Mouse (Mus musculus): Measurements from ENCODE around the gene Ovol3. TPM values are rescaled to one million over a fixed set of nuclear protein-coding genes. Genes with fewer than 3 reads are reported as not detected.
"Not testable (repeated sequence)": the region's sequence is repeated elsewhere in the genome, so short reads cannot be mapped to it uniquely, and the experiment has no call there.

Gene Ovol3
- total RNA-seq, 2 experiments from 2014 or later, result not detected

DNA sequence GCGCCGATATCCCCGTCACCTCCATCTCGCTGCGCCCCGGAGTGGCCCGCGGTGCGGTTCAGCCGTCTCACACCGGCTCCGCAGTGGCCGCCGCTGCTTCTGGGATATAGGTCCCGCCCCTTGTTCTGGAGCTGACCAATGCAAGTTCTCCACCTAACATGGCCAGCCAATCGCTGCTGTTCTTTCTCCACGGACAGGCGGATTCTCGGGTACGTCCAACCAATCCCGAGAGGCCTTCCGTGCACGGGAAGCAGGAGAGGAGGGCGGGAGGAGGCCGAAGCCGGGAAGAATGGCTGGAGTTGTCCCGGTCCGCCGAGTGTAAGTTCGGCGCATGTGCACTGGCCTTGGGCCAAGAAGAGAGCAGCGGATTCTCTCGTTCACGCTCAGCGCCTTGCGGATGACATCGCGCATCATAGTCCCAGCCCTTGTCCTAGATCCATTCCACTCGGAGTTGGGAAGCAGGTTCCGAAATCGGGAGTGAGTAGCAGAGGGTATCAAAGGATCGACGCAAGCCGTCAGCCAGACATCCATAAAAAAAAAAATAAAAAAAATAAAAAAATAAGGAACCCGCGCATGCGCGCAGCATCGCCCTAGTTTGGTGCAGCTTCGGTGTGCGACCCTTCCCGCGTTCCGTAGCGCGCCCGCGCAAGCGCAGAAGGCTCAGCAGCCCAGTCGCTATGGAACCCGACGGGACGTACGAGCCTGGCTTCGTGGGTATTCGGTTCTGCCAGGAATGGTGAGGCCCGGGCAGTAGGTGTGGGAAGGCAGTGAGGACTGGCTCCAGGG lies 3.7 kb downstream of the Ovol3 start, which contains the start of the genes Polr2i and Tbcb:
Polr2i (plus strand) TSS at position 280 of the 786 bp plus-strand sequence.
Tbcb (minus strand) TSS at position 604 of the 786 bp plus-strand sequence.
- intact Hi-C loops (cut with DNase I), result loop anchor here (5.0 kb wide), 1 partner anchor 50 kb away; the partner anchor contains the start of genes Thap8 and Wdr62
- DNase-seq (ENCODE audit: low spot score in 2 of 2), result peak; percentile 99

DNA sequence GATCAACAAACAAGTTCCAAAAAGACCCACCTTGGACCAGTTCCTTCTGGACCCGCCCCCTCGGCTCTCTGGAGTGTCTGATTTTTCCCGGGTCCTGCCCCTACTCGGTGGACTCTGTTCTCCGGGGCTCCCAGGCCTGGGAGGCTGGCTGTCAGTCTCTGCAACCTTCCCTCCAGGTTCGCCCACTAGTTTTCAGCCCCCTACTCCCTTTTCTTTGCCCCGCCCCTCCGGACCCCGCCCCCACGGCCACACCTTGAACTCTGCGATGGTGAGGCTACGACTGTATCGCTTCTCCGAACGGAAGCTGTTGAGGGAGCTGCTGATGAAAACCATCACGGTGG lies 4.2 kb downstream of the Ovol3 start:
- DNase-seq (ENCODE audit: low spot score in 2 of 2), result no peak
- intact Hi-C loops (cut with DNase I), result loop anchor here (5.0 kb wide), 1 partner anchor 51 kb away; the partner anchor contains the start of genes Thap8 and Wdr62

DNA sequence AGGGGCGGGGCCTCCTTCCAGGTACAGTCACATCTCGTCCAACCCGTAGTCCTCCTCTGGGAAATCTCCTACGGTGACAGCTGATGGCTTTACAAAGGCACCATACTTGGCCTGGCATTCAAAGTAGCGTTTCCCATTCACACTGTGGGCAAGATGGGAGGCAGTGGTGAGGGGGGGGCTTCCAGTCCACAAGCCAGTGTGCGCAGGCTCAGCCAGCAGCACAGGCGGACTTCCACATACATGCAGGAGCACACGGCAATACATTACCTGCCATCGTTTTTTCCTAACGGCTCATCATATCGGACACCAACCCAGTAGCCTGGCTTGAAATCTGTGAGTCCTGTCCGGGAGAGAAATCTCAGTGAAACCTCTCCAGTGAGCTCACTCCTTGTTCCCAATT lies 11.3 kb downstream of the Ovol3 start:
- no peak for DNase-seq (ENCODE audit: low spot score in 2 of 2)
- intact Hi-C loops (cut with DNase I), result no loop called here

DNA sequence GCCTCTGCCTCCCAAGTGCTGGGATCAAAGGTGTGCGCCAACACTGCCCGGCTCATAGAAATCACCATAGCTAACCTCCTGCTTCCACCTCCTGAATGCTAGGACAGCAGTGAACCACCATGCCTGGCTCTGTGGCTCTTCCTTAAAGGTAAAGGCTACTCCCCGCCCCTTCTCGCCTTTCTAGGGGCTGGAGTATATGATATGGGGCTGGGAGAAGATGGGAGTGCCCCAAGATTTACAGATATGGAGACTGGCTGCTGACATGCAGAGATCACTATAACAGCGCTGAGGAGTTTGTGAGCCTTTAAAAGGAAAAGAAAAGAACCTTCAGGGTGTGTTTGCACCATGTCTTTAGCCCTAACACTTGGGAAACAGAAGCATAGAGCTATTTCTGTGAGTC lies 13.3 kb downstream of the Ovol3 start:
- no peak for DNase-seq (ENCODE audit: low spot score in 2 of 2)
- intact Hi-C loops (cut with DNase I), result no loop called here

DNA sequence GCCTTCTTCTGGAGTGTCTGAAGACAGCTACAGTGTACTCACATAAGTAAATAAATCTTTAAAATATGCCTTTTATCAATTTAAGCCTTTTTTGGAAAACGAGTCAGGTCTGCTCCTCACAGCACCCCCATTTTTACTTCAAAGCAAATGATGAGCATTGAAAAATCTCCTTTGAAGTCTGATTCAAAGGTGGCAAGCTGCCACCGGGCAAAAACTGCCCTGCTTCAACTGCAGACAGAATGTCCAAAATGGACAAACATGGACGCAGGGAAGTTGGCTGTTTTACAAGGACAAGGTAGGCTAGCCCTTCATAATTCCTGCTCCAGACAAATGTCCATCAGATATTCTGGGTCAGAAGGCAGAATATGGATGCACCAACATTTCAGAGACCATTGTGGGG lies 14.1 kb downstream of the Ovol3 start:
- no peak for DNase-seq (ENCODE audit: low spot score in 2 of 2)
- intact Hi-C loops (cut with DNase I), result no loop called here

DNA sequence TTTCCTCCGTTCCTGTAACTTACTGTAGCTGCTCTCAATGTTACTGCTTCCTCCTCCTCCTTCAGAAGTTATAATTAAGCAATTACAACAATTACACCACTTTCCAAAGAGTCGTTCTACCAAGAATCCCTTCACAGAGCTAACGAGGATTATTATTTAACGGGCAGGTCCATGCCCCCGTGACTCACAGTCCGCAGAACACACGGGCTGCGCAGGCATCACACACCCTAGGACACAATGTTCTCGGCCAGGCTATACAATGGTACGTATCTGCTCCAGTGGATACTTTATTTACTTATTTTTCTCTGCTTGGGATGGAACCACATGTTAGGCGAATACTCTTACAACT lies 15.5 kb downstream of the Ovol3 start:
- no peak for DNase-seq (ENCODE audit: low spot score in 2 of 2)

DNA sequence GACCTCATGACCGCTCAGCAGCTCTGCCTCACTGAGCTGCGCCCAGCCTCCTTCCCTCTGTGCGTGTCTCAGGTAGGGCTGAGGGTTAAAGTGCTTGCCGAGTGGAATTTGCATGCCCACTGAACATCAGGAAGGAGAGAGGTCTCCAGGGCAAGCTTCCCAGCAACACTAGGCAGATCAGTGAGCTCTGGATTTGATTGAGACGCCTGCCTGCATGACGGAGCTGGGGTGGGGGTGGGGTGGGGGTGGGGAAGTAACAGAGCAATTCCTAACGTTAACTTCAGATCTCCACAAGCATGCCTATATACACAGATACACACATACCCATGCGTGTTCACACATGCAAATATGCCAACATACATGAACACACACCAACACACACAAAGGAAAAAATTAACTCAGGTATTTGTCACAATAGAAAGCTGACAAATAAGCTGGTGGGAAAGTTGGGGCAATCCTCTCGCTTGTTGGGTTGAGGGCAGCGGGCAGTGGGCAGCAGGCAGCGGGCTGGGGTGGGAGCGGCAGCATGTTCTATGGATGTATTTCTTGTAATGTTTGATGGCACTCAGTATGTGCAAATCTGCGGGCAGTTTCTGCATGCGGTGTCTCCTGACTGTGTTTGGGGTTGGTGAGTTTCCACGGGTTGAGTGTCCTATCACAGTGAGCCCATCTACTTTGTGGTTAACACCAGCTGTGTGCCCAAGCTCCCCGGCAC lies 16.1 kb downstream of the Ovol3 start:
- DNase-seq (ENCODE audit: low spot score in 2 of 2), result peak; percentile 23 to 26
- intact Hi-C loops (cut with DNase I), result no loop called here

More for the DNA sequence above, 15.5 kb downstream of the Ovol3 start:
- intact Hi-C loops (cut with DNase I), result no loop called here

DNA sequence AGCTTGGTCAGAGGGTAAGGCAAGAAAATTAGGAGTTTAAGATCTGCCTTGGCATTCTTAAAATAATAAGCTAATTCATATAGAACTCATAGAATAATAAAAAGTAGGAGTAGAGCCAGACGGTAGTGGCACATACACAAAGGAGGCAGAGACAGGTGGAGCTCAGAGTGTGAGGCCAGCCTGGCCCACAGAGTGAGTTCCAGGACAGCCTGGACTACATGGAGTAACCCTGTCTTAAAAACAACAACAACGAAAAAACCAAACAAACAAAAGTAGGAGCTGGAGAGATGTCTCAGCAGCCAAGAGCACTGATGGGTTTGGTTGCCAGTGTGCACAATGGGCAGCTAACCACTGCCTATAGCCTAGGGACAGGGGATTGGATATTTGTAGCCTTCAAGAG lies 18.2 kb downstream of the Ovol3 start:
- DNase-seq (ENCODE audit: low spot score in 2 of 2), result no peak
- intact Hi-C loops (cut with DNase I), result loop anchor here (2.0 kb wide), 1 partner anchor 36 kb away; no protein-coding TSS in a partner anchor

DNA sequence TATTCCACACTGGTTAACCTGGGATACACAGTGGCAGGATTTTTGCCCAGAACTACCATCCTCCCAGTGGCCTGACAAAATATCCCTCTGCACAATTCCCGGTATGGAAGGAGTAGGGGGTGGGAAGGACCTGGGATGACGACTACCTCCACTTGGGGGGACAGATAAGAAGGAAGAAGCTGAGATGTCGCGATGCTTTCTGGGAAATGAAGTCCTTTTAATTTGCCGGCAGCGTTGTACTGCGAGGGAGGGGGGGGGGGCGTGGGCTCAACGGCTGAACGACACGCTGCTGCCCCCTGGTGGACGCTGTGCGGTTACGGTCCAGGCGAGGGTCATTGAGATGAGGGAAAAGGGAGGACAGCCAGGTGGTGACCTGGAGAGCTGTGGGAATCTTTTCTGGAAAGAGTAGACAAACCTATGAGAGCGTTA lies 18.8 kb downstream of the Ovol3 start:
- DNase-seq (ENCODE audit: low spot score in 2 of 2), result peak; percentile 56 to 58
- intact Hi-C loops (cut with DNase I), result loop anchor here (2.0 kb wide), 1 partner anchor 36 kb away; no protein-coding TSS in a partner anchor

DNA sequence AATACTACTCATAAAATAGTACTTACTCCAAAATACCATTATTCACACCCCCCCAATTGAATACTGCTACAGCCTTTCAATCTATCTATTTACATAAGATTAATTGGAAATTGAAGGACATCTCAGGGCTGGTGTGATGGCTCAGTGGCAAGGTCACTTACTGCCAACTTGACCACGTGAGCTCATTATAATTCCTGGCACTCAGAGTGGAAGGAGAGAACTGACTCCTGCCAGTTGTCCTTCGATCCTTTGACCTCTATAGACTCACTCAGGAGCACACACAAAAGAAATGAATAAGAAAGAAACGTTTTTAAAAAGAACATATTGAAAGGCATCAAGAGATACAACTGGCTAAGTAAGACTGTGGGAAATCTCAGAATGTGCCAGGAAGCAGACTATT lies 19.6 kb downstream of the Ovol3 start:
- no peak for DNase-seq (ENCODE audit: low spot score in 2 of 2)
- intact Hi-C loops (cut with DNase I), result loop anchor here (2.0 kb wide), 1 partner anchor 35 kb away; no protein-coding TSS in a partner anchor

DNA sequence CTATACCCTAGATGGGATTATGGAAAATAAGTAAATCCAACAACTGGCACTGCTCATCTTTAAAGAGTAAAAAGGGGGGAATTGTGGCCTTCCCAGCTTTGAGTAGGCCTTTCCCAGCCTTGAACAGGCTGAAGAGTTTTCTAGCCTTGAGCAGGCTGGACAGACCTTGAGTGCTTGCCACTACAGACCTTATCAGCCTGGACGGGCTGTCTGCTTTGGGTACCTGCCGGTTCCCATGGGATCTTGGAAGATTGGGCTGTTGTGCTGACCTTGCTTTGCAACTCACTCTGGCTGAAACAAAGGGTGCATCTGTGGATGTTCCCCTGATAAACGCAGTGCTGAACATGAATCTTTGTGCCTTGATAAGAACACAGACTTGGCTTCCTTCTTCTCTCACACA lies 21.6 kb downstream of the Ovol3 start:
- no peak for DNase-seq (ENCODE audit: low spot score in 2 of 2)
- intact Hi-C loops (cut with DNase I), result no loop called here

DNA sequence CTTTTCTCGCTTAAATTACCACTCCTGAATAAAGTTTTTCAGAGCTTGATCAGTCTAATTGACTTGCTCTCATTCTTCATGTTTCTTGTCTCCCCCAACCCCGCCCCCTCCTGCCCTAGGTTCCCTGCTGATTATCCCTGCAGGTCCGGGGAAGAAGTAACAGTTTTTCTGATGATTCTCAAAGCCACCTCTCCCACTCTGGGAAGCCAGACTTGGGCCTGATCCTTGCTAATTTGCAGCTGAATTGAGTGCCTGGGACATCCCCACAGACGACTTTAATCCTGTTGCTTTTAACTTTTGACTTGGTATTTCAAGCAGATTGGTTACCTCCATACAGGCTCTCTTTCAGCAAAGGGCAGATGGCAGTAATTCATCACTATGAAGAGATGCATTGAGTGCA lies 24.5 kb downstream of the Ovol3 start:
- no peak for DNase-seq (ENCODE audit: low spot score in 2 of 2)
- intact Hi-C loops (cut with DNase I), result no loop called here

DNA sequence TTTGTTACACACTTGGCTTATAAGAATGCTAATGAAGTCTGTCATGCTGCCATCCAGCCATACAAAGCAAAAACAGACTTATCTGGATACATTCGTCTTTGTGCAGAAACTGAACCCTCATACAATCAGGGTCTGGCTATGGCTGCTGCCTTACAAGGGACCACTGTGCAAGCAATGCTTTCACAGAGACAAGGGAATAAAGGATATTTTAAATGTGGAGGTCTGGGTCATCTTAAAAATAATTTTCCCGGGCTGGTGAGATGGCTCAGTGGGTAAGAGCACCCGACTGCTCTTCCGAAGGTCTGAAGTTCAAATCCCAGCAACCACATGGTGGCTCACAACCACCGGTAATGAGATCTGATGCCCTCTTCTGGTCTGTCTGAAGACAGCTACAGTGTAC lies 29.2 kb downstream of the Ovol3 start:
- DNase-seq (ENCODE audit: low spot score in 2 of 2), result not testable (repeated sequence)
- intact Hi-C loops (cut with DNase I), result loop anchor here (10.0 kb wide), 1 partner anchor 192 kb away; no protein-coding TSS in a partner anchor

DNA sequence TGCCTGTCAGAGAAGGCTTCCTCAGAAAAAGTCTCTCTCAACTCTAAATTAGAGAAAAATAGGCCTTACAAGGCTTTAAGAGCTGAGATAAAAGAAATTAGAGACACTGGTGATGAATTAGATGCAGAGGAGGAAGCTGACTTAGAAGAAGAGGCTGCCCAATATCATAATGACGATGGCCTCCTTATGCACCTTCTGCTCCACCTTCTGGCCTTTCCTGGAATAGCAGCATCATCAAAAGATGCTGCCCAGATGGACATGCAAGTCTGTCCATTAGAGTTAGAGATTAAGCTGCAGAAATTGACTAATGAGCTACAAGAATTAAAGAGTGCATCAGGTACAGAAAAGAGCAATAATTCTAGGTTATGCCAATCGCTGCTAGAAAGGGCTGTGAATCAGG lies 30.1 kb downstream of the Ovol3 start:
- DNase-seq (ENCODE audit: low spot score in 2 of 2), result no peak
- intact Hi-C loops (cut with DNase I), result loop anchor here (2.0 to 10.0 kb wide), 2 partner anchors 25 to 191 kb away; no protein-coding TSS in a partner anchor

DNA sequence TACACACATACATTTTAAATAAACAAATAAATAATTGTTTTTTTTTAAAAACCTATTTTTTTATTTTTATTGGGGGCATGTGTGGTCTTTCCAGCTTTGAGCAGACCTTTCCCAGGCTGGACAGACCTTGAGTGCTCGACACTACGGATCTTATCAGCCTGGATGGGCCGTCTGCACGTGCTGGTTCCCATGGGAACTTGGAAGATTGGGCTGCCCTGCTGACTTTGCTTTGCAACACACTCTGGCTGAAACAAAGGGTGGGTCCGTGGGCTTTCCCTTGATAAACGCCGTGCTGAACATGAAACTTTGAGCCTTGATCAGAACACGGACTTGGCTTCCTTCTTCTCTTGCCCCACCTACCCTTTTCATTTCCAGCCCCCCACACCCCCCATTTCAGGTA lies 31.1 kb downstream of the Ovol3 start:
- no peak for DNase-seq (ENCODE audit: low spot score in 2 of 2)
- intact Hi-C loops (cut with DNase I), result loop anchor here (2.0 to 10.0 kb wide), 2 partner anchors 24 to 190 kb away; no protein-coding TSS in a partner anchor

DNA sequence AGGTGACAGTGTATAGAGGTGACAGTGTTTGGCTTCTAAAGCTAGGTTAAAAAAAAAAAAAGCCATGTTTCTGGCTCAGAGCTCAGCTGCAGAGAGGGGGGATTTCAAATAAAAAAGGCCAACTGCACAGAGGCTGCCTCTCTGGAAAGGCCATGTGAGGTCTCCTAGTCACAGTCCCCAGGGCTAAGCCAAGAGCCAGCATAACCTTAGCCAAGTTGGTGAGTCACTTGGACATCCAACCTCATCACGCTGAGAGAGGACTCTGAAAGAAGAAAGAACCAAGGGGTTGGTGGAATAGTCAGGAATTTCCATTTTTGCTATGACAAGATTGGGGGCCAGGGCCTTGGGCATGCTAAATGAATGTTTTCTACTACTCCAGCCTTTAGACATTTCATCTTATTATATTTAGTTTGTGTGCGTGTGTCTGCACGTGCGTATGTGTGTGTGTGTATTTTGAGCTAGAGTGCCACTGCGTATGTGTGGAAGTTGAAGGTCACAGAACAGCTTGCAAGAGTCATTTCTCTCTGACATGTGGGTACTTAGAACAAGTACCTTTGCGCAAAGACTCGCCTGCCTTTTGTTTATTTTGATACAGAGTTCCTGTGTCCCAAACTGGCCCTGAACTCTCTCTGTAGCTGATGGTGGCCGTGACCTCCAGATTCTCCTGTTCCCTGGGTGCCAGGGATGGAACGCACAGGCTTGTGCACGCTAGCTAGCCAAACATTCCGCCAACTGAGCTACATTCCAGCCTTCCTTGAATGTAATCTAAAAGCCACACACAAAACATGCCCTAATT lies 32.4 kb downstream of the Ovol3 start:
- intact Hi-C loops (cut with DNase I), result loop anchor here (10.0 kb wide), 1 partner anchor 188 kb away; no protein-coding TSS in a partner anchor
- no peak for DNase-seq (ENCODE audit: low spot score in 2 of 2)

DNA sequence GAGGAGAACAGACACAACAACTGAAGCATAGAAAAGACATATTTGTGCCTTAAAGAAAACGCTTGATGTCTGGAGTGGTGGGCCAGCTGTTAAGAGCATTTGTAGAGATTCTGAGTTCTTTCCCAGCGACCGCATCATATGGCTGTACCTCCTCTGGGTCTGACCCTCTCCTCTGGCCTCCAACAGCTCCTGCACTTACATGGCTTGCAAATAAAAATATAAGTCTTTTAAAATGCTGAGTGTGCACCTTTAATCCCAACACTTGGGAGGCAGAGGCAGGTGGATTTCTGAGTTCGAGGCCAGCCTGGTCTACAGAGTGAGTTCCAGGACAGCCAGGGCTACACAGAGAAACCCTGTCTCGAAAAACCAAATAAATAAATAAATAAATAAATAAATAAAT lies 34.9 kb downstream of the Ovol3 start:
- not testable (repeated sequence) for DNase-seq (ENCODE audit: low spot score in 2 of 2)
- intact Hi-C loops (cut with DNase I), result loop anchor here (10.0 kb wide), 1 partner anchor 186 kb away; no protein-coding TSS in a partner anchor

DNA sequence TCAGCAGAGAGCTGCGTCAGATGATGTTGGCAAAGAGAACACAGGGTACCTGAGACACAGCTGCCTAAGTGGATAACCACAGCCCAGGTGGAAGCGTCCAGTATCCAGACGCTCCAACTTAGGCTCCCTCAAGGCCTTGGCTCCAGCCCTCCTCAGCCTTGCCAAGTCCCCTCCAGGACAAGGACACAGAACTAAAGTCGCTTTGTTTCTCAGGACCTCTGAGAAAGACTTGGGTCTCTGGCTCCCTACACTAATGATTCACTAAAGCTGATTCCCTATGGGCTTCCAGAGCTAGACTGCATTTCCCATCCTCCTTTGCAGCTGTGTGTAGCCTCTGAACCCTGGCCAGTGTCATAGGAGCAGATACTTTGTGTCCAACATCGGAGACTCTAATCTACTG lies 35.3 kb downstream of the Ovol3 start:
- no peak for DNase-seq (ENCODE audit: low spot score in 2 of 2)

DNA sequence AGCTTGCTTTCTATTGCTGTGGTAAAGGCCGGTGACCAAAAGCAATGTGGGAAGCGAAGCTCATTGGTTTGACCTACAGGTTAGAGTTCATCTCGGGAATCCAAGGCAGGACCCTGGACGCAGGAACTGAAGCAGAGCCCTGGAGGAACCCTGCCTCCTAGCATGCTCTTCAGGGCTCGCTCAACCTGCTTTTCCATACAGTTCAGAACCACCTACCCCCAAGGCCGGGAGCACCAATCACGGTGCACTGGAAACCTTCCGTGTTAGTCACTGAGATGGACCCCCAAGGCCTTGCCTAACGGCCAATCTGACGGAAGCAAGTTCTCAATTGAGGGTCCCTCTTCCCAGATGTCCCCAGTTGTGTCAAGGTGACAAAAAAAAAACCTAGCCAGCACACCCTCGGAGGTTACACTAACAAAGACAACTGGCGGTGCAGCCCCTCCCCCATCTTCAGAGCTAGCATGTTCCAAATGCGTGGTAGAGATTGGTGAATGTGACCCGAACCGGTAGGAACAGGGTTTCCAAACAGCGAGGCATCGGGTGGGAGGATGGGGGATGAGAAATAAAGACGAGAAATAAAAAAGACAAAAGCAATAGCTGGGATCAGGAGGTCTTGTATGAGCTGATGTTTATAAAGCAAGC lies 35.9 kb downstream of the Ovol3 start:
- DNase-seq (ENCODE audit: low spot score in 2 of 2), result no peak
- intact Hi-C loops (cut with DNase I), result loop anchor here (10.0 kb wide), 1 partner anchor 185 kb away; no protein-coding TSS in a partner anchor

More for the DNA sequence above, 35.3 kb downstream of the Ovol3 start:
- intact Hi-C loops (cut with DNase I), result loop anchor here (10.0 kb wide), 1 partner anchor 185 kb away; no protein-coding TSS in a partner anchor

Data from left cerebral cortex, postnatal 36 days (tissue).